Mouse (Mus musculus): ENCODE measurements around the gene Sema6d.

GRCm38 (mm10) chr2:124561668-124562067 lies 471.9 kb downstream of the Sema6d start:
- TF ChIP-seq CTCF (IDR thresholded peaks at IDR 0.05; ENCODE audit: low read depth) (no peak), EP300 (IDR thresholded peaks at IDR 0.05; ENCODE audit: low read depth) (no peak)
